Mouse (Mus musculus) thymus, adult 18-20 months (tissue): ENCODE results near the gene Tnni3k.

Experiments
- DNase-seq, 2 experiments: peaks; one replicate each; pipeline ENCODE4 v3.0.0; 2022; ENCODE audit warnings: mixed read lengths in 2 of 2

Gene Tnni3k

GRCm38 (mm10) chr3:154755225-154755624 lies 300.0 kb downstream of the Tnni3k start:
- DNase-seq, result no peak

- no peak for DNase-seq
Observed at GRCm38 (mm10) chr3:154754505-154754904, 300.7 kb downstream of the Tnni3k start.

- DNase-seq, result no peak
Observed at GRCm38 (mm10) chr3:154744317-154744716, 310.9 kb downstream of the Tnni3k start.

GRCm38 (mm10) chr3:154742927-154743326 lies 312.3 kb downstream of the Tnni3k start:
- DNase-seq, result no peak

GRCm38 (mm10) chr3:154741496-154741895 lies 313.7 kb downstream of the Tnni3k start:
- DNase-seq, result no peak
